Mouse (Mus musculus) CH12.LX (cell line): ENCODE measurements around the gene Olfr292. TPM values are rescaled to one million over a fixed set of nuclear protein-coding genes. Genes with fewer than 3 reads are reported as not detected.

Experiments used
- DNase-seq: peaks from one replicate; pipeline ENCODE4 v3.0.0-alpha.2; 2013; ENCODE audit errors: extremely low read depth
- H3K27ac ChIP-seq: 2 replicates; pipeline ENCODE4 v1.5.1; 2012; ENCODE audit warnings: low read depth, mild to moderate bottlenecking, control low read depth, moderate library complexity; ENCODE audit not compliant: insufficient read depth
- H3K27me3 ChIP-seq: replicated peaks from 2 replicates; pipeline ENCODE3; 2012; ENCODE audit warnings: inconsistent platforms
- H3K36me3 ChIP-seq, 2 experiments: replicated peaks in 1 of 2; 2 replicates each; pipeline versions ENCODE3 to v1.6.1; 2012; ENCODE audit warnings: inconsistent platforms in 1 of 2, low read length in 1 of 2, mild to moderate bottlenecking in 1 of 2, mixed read lengths in 1 of 2, moderate library complexity in 1 of 2; ENCODE audit not compliant: control insufficient read depth in 1 of 2, insufficient read depth in 1 of 2
- H3K4me1 ChIP-seq, 2 experiments: 2 replicates each; pipeline ENCODE4 v1.6.1; 2012; ENCODE audit warnings: inconsistent platforms in 1 of 2, moderate library complexity in 1 of 2; ENCODE audit not compliant: insufficient read depth in 2 of 2, control insufficient read depth in 1 of 2
- H3K4me2 ChIP-seq: 2 replicates; pipeline ENCODE4 v1.6.1; 2012; ENCODE audit warnings: low read depth, mild to moderate bottlenecking, control low read depth; ENCODE audit not compliant: poor library complexity, insufficient read depth, severe bottlenecking
- H3K4me3 ChIP-seq, 3 experiments: fragments of 150-350 bp in 1 of 3; sonication (generic) in 1 of 3; replicated peaks in 1 of 3; 2 replicates each; pipeline versions ENCODE3 to v1.5.1; 2011 to 2012; ENCODE audit warnings: low read depth in 2 of 3, low read length in 2 of 3, mild to moderate bottlenecking in 2 of 3, moderate library complexity in 2 of 3, control low read depth in 1 of 3, improper control_type of control experiment in 1 of 3, inconsistent platforms in 1 of 3, mixed read lengths in 1 of 3; ENCODE audit not compliant: poor library complexity in 1 of 3
- H3K79me2 ChIP-seq: replicated peaks from 2 replicates; pipeline ENCODE4 v1.6.1; 2012; ENCODE audit warnings: mild to moderate bottlenecking, moderate library complexity; ENCODE audit not compliant: control insufficient read depth, poor library complexity, insufficient read depth, severe bottlenecking; ENCODE audit errors: extremely low read depth
- H3K9ac ChIP-seq: 2 replicates; pipeline ENCODE4 v1.6.1; 2012; ENCODE audit warnings: low read depth, mild to moderate bottlenecking, control low read depth, moderate library complexity; ENCODE audit not compliant: insufficient read depth
- H3K9me3 ChIP-seq: replicated peaks from 2 replicates; pipeline ENCODE3; 2012; ENCODE audit warnings: low read length, inconsistent platforms, mixed read lengths
- BHLHE40 ChIP-seq: IDR thresholded peaks from 2 replicates; pipeline ENCODE4 v1.6.1; 2011; ENCODE audit warnings: mild to moderate bottlenecking, low read depth, low read length, improper control_type of control experiment
- CTCF ChIP-seq, 2 experiments: IDR thresholded peaks in 1 of 2; conservative IDR thresholded peaks in 1 of 2; 2 replicates each; pipeline ENCODE4 v1.5.1; 2011 to 2012; ENCODE audit warnings: low read depth in 2 of 2, low read length in 2 of 2, improper control_type of control experiment in 1 of 2, inconsistent platforms in 1 of 2, mild to moderate bottlenecking in 1 of 2, moderate library complexity in 1 of 2
- E2F4 ChIP-seq: IDR thresholded peaks from 2 replicates; pipeline ENCODE4 v1.6.1; 2011; ENCODE audit warnings: low read depth, low read length, improper control_type of control experiment; ENCODE audit not compliant: insufficient replicate concordance
- ELF1 ChIP-seq: IDR thresholded peaks from 2 replicates; pipeline ENCODE4 v1.6.1; 2014; ENCODE audit warnings: low read depth, mild to moderate bottlenecking, inconsistent platforms, low read length, improper control_type of control experiment
- EP300 ChIP-seq: IDR thresholded peaks from 2 replicates; pipeline ENCODE4 v1.6.1; 2011; ENCODE audit warnings: low read length, improper control_type of control experiment
- GABPA ChIP-seq: IDR thresholded peaks from 2 replicates; pipeline ENCODE4 v1.6.1; 2012; ENCODE audit warnings: low read depth, low read length, improper control_type of control experiment, inconsistent platforms; ENCODE audit not compliant: insufficient replicate concordance
- HCFC1 ChIP-seq: IDR thresholded peaks from 2 replicates; pipeline ENCODE4 v1.6.1; 2012; ENCODE audit warnings: low read depth, mild to moderate bottlenecking, inconsistent platforms, low read length, improper control_type of control experiment
- IRF4 ChIP-seq: IDR thresholded peaks from 2 replicates; pipeline ENCODE4 v1.6.1; 2014; ENCODE audit warnings: low read depth, mild to moderate bottlenecking, inconsistent platforms, low read length, improper control_type of control experiment
- JUN ChIP-seq: IDR thresholded peaks from 2 replicates; pipeline ENCODE4 v1.6.1; 2011; ENCODE audit warnings: low read depth, mild to moderate bottlenecking, low read length, improper control_type of control experiment, moderate library complexity; ENCODE audit not compliant: insufficient read depth
- JUND ChIP-seq: conservative IDR thresholded peaks from 2 replicates; pipeline ENCODE4 v1.6.1; 2011; ENCODE audit warnings: low read depth, low read length, improper control_type of control experiment
- KAT2A ChIP-seq: IDR thresholded peaks from 2 replicates; pipeline ENCODE4 v1.6.1; 2012; ENCODE audit warnings: low read length, improper control_type of control experiment, inconsistent platforms; ENCODE audit not compliant: insufficient replicate concordance
- MAFK ChIP-seq: IDR thresholded peaks from 2 replicates; pipeline ENCODE4 v1.6.1; 2011; ENCODE audit warnings: low read length, improper control_type of control experiment; ENCODE audit not compliant: insufficient replicate concordance
- MAX ChIP-seq: IDR thresholded peaks from 2 replicates; pipeline ENCODE4 v1.6.1; 2011; ENCODE audit warnings: low read length, improper control_type of control experiment
- MAZ ChIP-seq: IDR thresholded peaks from 2 replicates; pipeline ENCODE4 v1.6.1; 2012; ENCODE audit warnings: low read depth, mild to moderate bottlenecking, inconsistent platforms, low read length, improper control_type of control experiment, moderate library complexity
- MEF2A ChIP-seq: IDR thresholded peaks from 2 replicates; pipeline ENCODE4 v1.6.1; 2014; ENCODE audit warnings: low read depth, mild to moderate bottlenecking, inconsistent platforms, low read length, improper control_type of control experiment, borderline replicate concordance
- MXI1 ChIP-seq: IDR thresholded peaks from 2 replicates; pipeline ENCODE4 v1.6.1; 2011; ENCODE audit warnings: mild to moderate bottlenecking, low read depth, low read length, improper control_type of control experiment
- NELFE ChIP-seq: IDR thresholded peaks from 2 replicates; pipeline ENCODE4 v1.6.1; 2011; ENCODE audit warnings: low read depth, low read length, improper control_type of control experiment
- NRF1 ChIP-seq: IDR thresholded peaks from 2 replicates; pipeline ENCODE4 v1.6.1; 2014; ENCODE audit warnings: low read depth, mild to moderate bottlenecking, inconsistent platforms, low read length, improper control_type of control experiment, moderate library complexity
- PAX5 ChIP-seq: IDR thresholded peaks from 2 replicates; pipeline ENCODE4 v1.6.1; 2012; ENCODE audit warnings: low read length, inconsistent platforms, mixed read lengths
- POLR2A ChIP-seq: IDR thresholded peaks from 2 replicates; pipeline ENCODE4 v1.6.1; 2011; ENCODE audit warnings: low read depth, mild to moderate bottlenecking, improper control_type of control experiment, low read length
- POLR2AphosphoS2 ChIP-seq: IDR thresholded peaks from 2 replicates; pipeline ENCODE4 v1.6.1; 2011; ENCODE audit warnings: low read depth, low read length, improper control_type of control experiment
- RAD21 ChIP-seq: IDR thresholded peaks from 2 replicates; pipeline ENCODE4 v1.6.1; 2011; ENCODE audit warnings: low read depth, mild to moderate bottlenecking, low read length, improper control_type of control experiment, moderate library complexity
- RCOR1 ChIP-seq: conservative IDR thresholded peaks from 2 replicates; pipeline ENCODE4 v1.6.1; 2012; ENCODE audit warnings: low read depth, mild to moderate bottlenecking, inconsistent platforms, low read length, improper control_type of control experiment
- SIN3A ChIP-seq: IDR thresholded peaks from 2 replicates; pipeline ENCODE4 v1.6.1; 2012; ENCODE audit warnings: low read length, improper control_type of control experiment, inconsistent platforms
- TBP ChIP-seq: conservative IDR thresholded peaks from 2 replicates; pipeline ENCODE4 v1.6.1; 2011; ENCODE audit warnings: low read depth, low read length, improper control_type of control experiment
- TCF12 ChIP-seq: IDR thresholded peaks from 2 replicates; pipeline ENCODE4 v1.6.1; 2014; ENCODE audit warnings: low read depth, mild to moderate bottlenecking, inconsistent platforms, low read length, improper control_type of control experiment
- USF1 ChIP-seq: IDR thresholded peaks from 2 replicates; pipeline ENCODE4 v1.6.1; 2014; ENCODE audit warnings: low read depth, mild to moderate bottlenecking, inconsistent platforms, low read length, improper control_type of control experiment
- ZC3H11A ChIP-seq: IDR thresholded peaks from 2 replicates; pipeline ENCODE4 v1.6.1; 2012; ENCODE audit warnings: low read depth, mild to moderate bottlenecking, inconsistent platforms, low read length, improper control_type of control experiment
- ZKSCAN1 ChIP-seq: IDR thresholded peaks from 2 replicates; pipeline ENCODE4 v1.6.1; 2012; ENCODE audit warnings: low read depth, inconsistent platforms, low read length, improper control_type of control experiment, borderline replicate concordance
- ZMIZ1 ChIP-seq: IDR thresholded peaks from 2 replicates; pipeline ENCODE4 v1.6.1; 2012; ENCODE audit warnings: low read depth, mild to moderate bottlenecking, inconsistent platforms, low read length, improper control_type of control experiment
- dilution Hi-C: fragments of 300-500 bp; cut with MboI; formaldehyde crosslinking; loops from 2 replicates; pipeline ENCODE4 v1.14.3; 2020; ENCODE audit warnings: low sequenced_read_pairs; ENCODE audit not compliant: extremely low pct_unique_long_range_greater_than_20kb, extremely low pct_ligation_motif_present
- in situ Hi-C: fragments of 300-500 bp; cut with MboI; formaldehyde crosslinking; loops from 3 replicates; pipeline ENCODE4 v1.14.3; 2019; ENCODE audit warnings: low sequenced_read_pairs, low pct_ligation_motif_present, low pct_unique_long_range_greater_than_20kb, mixed read lengths
- polyA plus RNA-seq: library from polyadenylated mRNA; unstranded; fragments of >175 nt; gene quantifications from 2 replicates; pipeline ENCODE4 v1.2.1, GENCODE M21; 2012; ENCODE audit warnings: low read depth; ENCODE audit not compliant: insufficient read length
- total RNA-seq, 2 experiments: library from RNA; depleted of rRNA; stranded (reverse); fragments of 300-350 nt in 1 of 2; fragments of >200 nt in 1 of 2; gene quantifications; 2 replicates each; pipeline ENCODE4 v1.2.3; 2012 to 2014

Gene Olfr292
- total RNA-seq (2012; rRNA removed) (not detected in 2 replicates), total RNA-seq (2014; rRNA removed) (not detected in 2 replicates), polyA plus RNA-seq (not detected in 2 replicates)

DNA sequence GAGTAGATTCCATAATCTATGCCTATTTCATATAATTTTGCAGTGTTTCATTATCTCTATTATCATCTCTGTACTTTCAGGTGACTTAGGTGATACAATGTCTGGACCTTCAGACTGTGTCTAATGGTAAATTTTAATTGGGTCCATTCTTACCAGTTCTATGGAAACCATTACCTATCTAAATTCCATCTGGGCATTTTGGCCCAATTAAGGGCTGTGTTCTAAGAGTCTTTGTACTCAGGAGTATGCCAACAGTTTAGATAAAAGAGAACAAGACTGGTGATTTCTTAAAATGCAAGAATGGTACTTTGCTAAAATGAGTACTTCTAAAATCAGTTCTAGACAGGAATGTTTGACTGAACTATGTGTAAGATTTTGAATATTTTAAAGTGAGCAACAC lies at the start of gene Olfr292:
Gene Olfr292, plus strand, starts transcription at position 301 of the 400 bp plus-strand sequence.
- Histone ChIP-seq H3K36me3 (no peaks in the 10 kb centered on the region), H3K9ac (no peak within 1 kb of the TSS), H3K4me1 (no peaks in the 10 kb centered on the region), H3K9me3 (peaks cover 3% of the 10 kb centered on the region), H3K27ac (no peak within 1 kb of the TSS)
- TF ChIP-seq ELF1 (no peak), EP300 (no peak), ZKSCAN1 (no peak), POLR2AphosphoS2 (no peak), ZC3H11A (no peak), RCOR1 (no peak), MEF2A (no peak), GABPA (no peak), TBP (no peak), KAT2A (no peak), MAFK (no peak), HCFC1 (no peak), JUND (no peak), SIN3A (no peak), PAX5 (no peak), RAD21 (no peak), TCF12 (no peak), NELFE (no peak), MAZ (no peak)
- TF ChIP-seq, all 38 proteins: peak for 0
- Histone ChIP-seq H3K4me3 (no peak within 1 kb of the TSS), H3K27me3 (no peaks in the 10 kb centered on the region), H3K79me2 (no peaks in the 10 kb centered on the region), H3K4me2 (no peak within 1 kb of the TSS)
- in situ Hi-C loops, result no loop called here
- dilution Hi-C loops, result no loop called here
- no peak for DNase-seq

DNA sequence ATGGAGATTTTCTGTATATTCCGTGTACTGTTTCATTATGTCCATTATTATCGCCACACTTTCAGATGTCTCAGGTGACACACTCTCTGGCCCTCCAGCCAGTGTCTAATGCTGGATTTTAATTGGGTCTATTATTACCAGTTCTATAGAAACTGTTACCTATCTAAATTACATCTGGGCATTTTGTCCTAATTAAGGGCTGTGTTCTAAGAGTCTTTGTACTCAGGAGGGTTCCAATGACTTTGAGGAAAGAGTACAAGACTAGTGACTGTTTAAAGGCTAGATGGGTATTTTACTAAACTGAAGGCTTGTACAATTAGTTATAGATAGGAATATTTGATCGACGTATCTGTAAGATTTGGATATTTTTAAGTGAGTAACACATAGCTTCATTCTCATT lies 39.4 kb upstream of the Olfr292 start, which contains the start of gene Olfr293:
Gene Olfr293, plus strand, starts transcription at position 301 of the 400 bp plus-strand sequence.
- H3K4me3 ChIP-seq, result no peak within 1 kb of the TSS
- H3K27me3 ChIP-seq, result no peaks in the 10 kb centered on the region
- TF ChIP-seq SIN3A (no peak), RCOR1 (no peak), JUND (no peak), KAT2A (no peak), TCF12 (no peak), POLR2AphosphoS2 (no peak), MAX (no peak), RAD21 (no peak), NRF1 (no peak), ZMIZ1 (no peak), ZC3H11A (no peak), CTCF (conservative IDR thresholded peaks at IDR 0.05 in 1 of 2, IDR thresholded peaks at IDR 0.05 in 1 of 2; ENCODE audit: low read depth in 2 of 2, low read length in 2 of 2) (no peak), BHLHE40 (no peak), USF1 (no peak), JUN (no peak), HCFC1 (no peak), MXI1 (no peak), POLR2A (no peak), E2F4 (no peak), IRF4 (no peak)
- no peak within 1 kb of the TSS for H3K27ac ChIP-seq
- DNase-seq, result no peak
- H3K4me1 ChIP-seq, result no peaks in the 10 kb centered on the region
- no peaks in the 10 kb centered on the region for H3K36me3 ChIP-seq
- no peaks in the 10 kb centered on the region for H3K79me2 ChIP-seq
- peaks cover 4% of the 10 kb centered on the region for H3K9me3 ChIP-seq
- dilution Hi-C loops (no loop called here), in situ Hi-C loops (no loop called here)
- H3K9ac ChIP-seq, result no peak within 1 kb of the TSS
- no peak within 1 kb of the TSS for H3K4me2 ChIP-seq
